Mouse (Mus musculus) intestine, postnatal 0 days (tissue): ENCODE measurements around the gene Nbeal2. TPM values are rescaled to one million over a fixed set of nuclear protein-coding genes. Genes with fewer than 3 reads are reported as not detected.

Experiments used
- ATAC-seq: fragments of 200-750 bp; cut with Nextera tagmentation; 2 replicates; pipeline ENCODE4 v1.8.0; 2017; ENCODE audit warnings: mild to moderate bottlenecking, moderate TSS enrichment, moderate library complexity
- H3K27ac ChIP-seq: fragments of 300-500 bp; sonication (generic); 2 replicates; pipeline ENCODE4 v1.5.1; 2014; ENCODE audit warnings: mild to moderate bottlenecking, low read depth, low read length, moderate library complexity
- H3K27me3 ChIP-seq: fragments of 300-500 bp; sonication (generic); replicated peaks from 2 replicates; pipeline ENCODE4 v1.6.1; 2014; ENCODE audit warnings: low read length, mixed read lengths; ENCODE audit not compliant: control insufficient read depth, insufficient read depth
- H3K36me3 ChIP-seq: fragments of 300-500 bp; sonication (generic); 2 replicates; pipeline ENCODE4 v1.6.1; 2014; ENCODE audit warnings: mild to moderate bottlenecking, moderate library complexity; ENCODE audit not compliant: control insufficient read depth, insufficient read depth
- H3K4me1 ChIP-seq: fragments of 300-500 bp; sonication (generic); replicated peaks from 2 replicates; pipeline ENCODE4 v1.6.1; 2014; ENCODE audit warnings: antibody characterized with exemption, low read length, mixed read lengths; ENCODE audit not compliant: control insufficient read depth, insufficient read depth
- H3K4me2 ChIP-seq: fragments of 300-500 bp; sonication (generic); replicated peaks from 2 replicates; pipeline ENCODE4 v1.6.1; 2014; ENCODE audit warnings: low read depth, mild to moderate bottlenecking, moderate library complexity
- H3K4me3 ChIP-seq: fragments of 300-500 bp; sonication (generic); 2 replicates; pipeline ENCODE4 v1.5.1; 2014; ENCODE audit warnings: low read depth, low read length
- H3K9ac ChIP-seq: fragments of 300-500 bp; sonication (generic); 2 replicates; pipeline ENCODE4 v1.6.1; 2014; ENCODE audit warnings: mild to moderate bottlenecking, low read depth, low read length
- H3K9me3 ChIP-seq: fragments of 300-500 bp; sonication (generic); 2 replicates; pipeline ENCODE4 v1.6.1; 2016; ENCODE audit warnings: mixed run types; ENCODE audit not compliant: control insufficient read depth
- CTCF ChIP-seq: sonication (generic); IDR thresholded peaks from 2 replicates; pipeline ENCODE4 v1.5.1; 2016; ENCODE audit warnings: low read depth, mild to moderate bottlenecking, control low read depth, antibody characterized with exemption, moderate library complexity
- WGBS: fragments of 180-500 bp; shearing (Covaris S2); extraction: QIAGEN DNeasy Blood & Tissue Kit; methylation state at CpG from one replicate; pipeline ENCODE4 v1.1.7; 2014; 5-methylcytosine and 5-hydroxymethylcytosine counted together
- polyA plus RNA-seq: library from polyadenylated mRNA; unstranded; fragments of >200 nt; fragmentation: Nextera tagmentation; extraction: Ambion mirVana; gene quantifications from 2 replicates; pipeline ENCODE4 v1.2.1, GENCODE M21; 2015

Gene Nbeal2
- polyA plus RNA-seq, 1 experiment from 2014 or later, result 1.0 TPM

- Histone ChIP-seq H3K27me3 (no peaks in the 10 kb centered on the region; the same call in 1 of the 2 replicates), H3K4me3 (no peak overlapping the region), H3K9ac (no peak overlapping the region), H3K27ac (0 out of 2 replicates have a peak overlapping the region, but pooled peaks have one; percentile 72), H3K36me3 (no peaks in the 10 kb centered on the region; the same call in 1 of the 2 replicates), H3K9me3 (no peaks in the 10 kb centered on the region), H3K4me2 (peak overlapping the region; percentile 98), H3K4me1 (peaks cover 7% of the 10 kb centered on the region; the same call in 1 of the 2 replicates)
- ATAC-seq, result no peak
- WGBS, result 81% methylated on average over 19 of the region's 19 CpGs
- no peak for TF ChIP-seq CTCF
Observed at GRCm38 (mm10) chr9:110654726-110655650, 1.0 kb upstream of the Nbeal2 start.

- 0 out of 2 replicates have a peak overlapping the region, but pooled peaks have one; percentile 72 for H3K27ac ChIP-seq
- no peak for TF ChIP-seq CTCF
- peak overlapping the region; percentile 62 for H3K9ac ChIP-seq
- 9% methylated on average over 14 of the region's 14 CpGs for WGBS
- H3K4me3 ChIP-seq, result peak overlapping the region; percentile 69
- H3K4me1 ChIP-seq, result no peaks in the 10 kb centered on the region
- no peak for ATAC-seq
- H3K9me3 ChIP-seq, result no peaks in the 10 kb centered on the region
- peak overlapping the region; percentile 98 for H3K4me2 ChIP-seq
- H3K36me3 ChIP-seq, result no peaks in the 10 kb centered on the region
- H3K27me3 ChIP-seq, result no peaks in the 10 kb centered on the region; the same call in 1 of the 2 replicates
Observed at GRCm38 (mm10) chr9:110652963-110653654, 852 bp downstream of the Nbeal2 start.

GRCm38 (mm10) chr9:110651931-110652722 is 1.8 kb downstream of the Nbeal2 start:
- WGBS, result 14% methylated on average over 13 of the region's 13 CpGs
- H3K36me3 ChIP-seq, result no peaks in the 10 kb centered on the region
- no peaks in the 10 kb centered on the region for H3K4me1 ChIP-seq
- peak overlapping the region; percentile 98 for H3K4me2 ChIP-seq
- H3K4me3 ChIP-seq, result peak overlapping the region; percentile 69
- no peaks in the 10 kb centered on the region; the same call in 1 of the 2 replicates for H3K27me3 ChIP-seq
- no peaks in the 10 kb centered on the region for H3K9me3 ChIP-seq
- ATAC-seq, result no peak
- H3K9ac ChIP-seq, result 0 out of 2 replicates have a peak overlapping the region, but pooled peaks have one; percentile 11
- TF ChIP-seq CTCF, result peak; percentile 63
- H3K27ac ChIP-seq, result no peak overlapping the region

GRCm38 (mm10) chr9:110649775-110650174 is 4.2 kb downstream of the Nbeal2 start:
- ATAC-seq, result no peak
- no peak overlapping the region for H3K9ac ChIP-seq
- H3K4me3 ChIP-seq, result no peak overlapping the region
- no peaks in the 10 kb centered on the region for H3K9me3 ChIP-seq
- H3K4me2 ChIP-seq, result no peak overlapping the region
- no peak overlapping the region for H3K27ac ChIP-seq
- H3K4me1 ChIP-seq, result no peaks in the 10 kb centered on the region
- H3K27me3 ChIP-seq, result no peaks in the 10 kb centered on the region; the same call in 1 of the 2 replicates
- no peaks in the 10 kb centered on the region for H3K36me3 ChIP-seq
- TF ChIP-seq CTCF, result no peak

- H3K9ac ChIP-seq, result no peak overlapping the region
- ATAC-seq, result no peak
- 76% methylated on average over 9 of the region's 9 CpGs for WGBS
Observed at GRCm38 (mm10) chr9:110645219-110645618, 8.7 kb downstream of the Nbeal2 start.

More at GRCm38 (mm10) chr9:110645219-110645618, 8.7 kb downstream of the Nbeal2 start:
- no peak for TF ChIP-seq CTCF
- H3K27me3 ChIP-seq, result no peaks in the 10 kb centered on the region
- H3K4me1 ChIP-seq, result no peaks in the 10 kb centered on the region
- H3K4me2 ChIP-seq, result no peak overlapping the region
- no peaks in the 10 kb centered on the region for H3K9me3 ChIP-seq
- H3K27ac ChIP-seq, result no peak overlapping the region
- peaks cover 5% of the 10 kb centered on the region; the same call in 1 of the 2 replicates for H3K36me3 ChIP-seq
- no peak overlapping the region for H3K4me3 ChIP-seq
